In the genomic region with DNA sequence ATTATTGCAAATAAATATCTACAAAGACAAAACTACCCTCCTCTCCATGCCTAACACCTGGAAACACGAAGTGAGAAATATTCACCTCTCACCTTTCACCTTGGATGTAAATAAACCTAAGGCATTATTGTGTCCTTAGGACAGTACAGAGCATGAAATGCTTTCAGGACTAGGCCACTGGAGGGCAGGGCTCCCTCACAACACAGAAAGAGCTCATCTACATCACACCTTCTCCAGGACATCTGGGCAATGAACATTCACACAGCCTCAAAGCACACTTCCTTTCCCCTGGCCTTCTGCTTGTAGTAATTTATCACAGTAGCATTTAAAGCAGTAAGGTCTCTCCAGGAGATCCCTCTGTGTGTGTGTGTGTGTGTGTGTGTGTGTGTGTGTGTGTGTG, we compare ENCODE assay signal across 10 mouse cellular contexts. TPM values are rescaled to one million over a fixed set of nuclear protein-coding genes. Genes with fewer than 3 reads are reported as not detected.
DNase-seq lines count a peak whose midpoint lies in the region; TF ChIP-seq lines count a peak whose summit lies in the region.
"Had no signal": no experiment of that assay in that cellular context is flagged by ENCODE, and none has a peak within 500 bp of the region (broad histone marks: within the 10 kb centered on the region; RNA-seq: fewer than 3 reads in every experiment).

No protein-coding gene starts in this region.

- peak; percentile 41 to 51 for DNase-seq in cerebellum, postnatal 14 days
- DNase-seq in cerebellum, adult 11 months, result no peak
- DNase-seq in kidney, adult 9 months, result peak; percentile 30
- no peak for DNase-seq in kidney, adult 11 months
- DNase-seq in 416B (ENCODE audit: low read depth), result peak; percentile 51
- peak; percentile 31 for DNase-seq in brain, embryonic 14.5 days (ENCODE audit: low read depth)
- DNase-seq in gastrocnemius, postnatal 4 days (ENCODE audit: low spot score in 2 of 2), result no peak
- no peak for DNase-seq in layer of hippocampus, adult 9-10 months (ENCODE audit: low spot score)
- DNase-seq: adrenal gland, postnatal 10 days; gastrocnemius, postnatal 14 days had no signal

- TF ChIP-seq CTCF in brain, embryonic 14.5 days (IDR thresholded peaks at IDR 0.05; ENCODE audit: borderline replicate concordance, extremely low read depth, insufficient read depth, insufficient read length), result peak; percentile 33; the same call in 1 of the 2 replicates

- no peak for TF ChIP-seq POLR2A in brain, embryonic 14.5 days (IDR thresholded peaks at IDR 0.05; ENCODE audit: borderline replicate concordance, extremely low read depth, insufficient read depth, insufficient read length, poor library complexity, severe bottlenecking)

RNA-seq across cellular contexts. Expression of a gene that starts 44.5 kb away (rescaled TPM):
- polyA plus RNA-seq in brain, embryonic 14.5 days (2012; rRNA removed), result 6.8 and 10.1 TPM in 2 replicates
- 10 to 100 TPM; 12.4 to 14.5 TPM for total RNA-seq in gastrocnemius, postnatal 4 days (2021)

Comparison
In these comparisons a context has a peak if more than half of its experiments do, and no peak if none do; other contexts are left out.
1. DNase-seq: peak in cerebellum, postnatal 14 days (2 of 2), kidney, adult 9 months (single experiment), 416B (single experiment) and brain, embryonic 14.5 days (single experiment); none in cerebellum, adult 11 months (single experiment), kidney, adult 11 months (single experiment), gastrocnemius, postnatal 4 days (0 of 2) and layer of hippocampus, adult 9-10 months (single experiment).